Mouse (Mus musculus) liver, embryonic 12.5 days (tissue): ENCODE measurements around the gene Akap4. TPM values are rescaled to one million over a fixed set of nuclear protein-coding genes. Genes with fewer than 3 reads are reported as not detected.

Experiments
- ATAC-seq: fragments of 200-750 bp; cut with Nextera tagmentation; 2 replicates; pipeline ENCODE4 v1.8.0; 2017; ENCODE audit warnings: moderate number of reproducible peaks, mild to moderate bottlenecking, moderate library complexity
- H3K27ac ChIP-seq: fragments of 300-500 bp; sonication (generic); 2 replicates; pipeline ENCODE4 v1.5.1; 2016; ENCODE audit warnings: mild to moderate bottlenecking
- H3K27me3 ChIP-seq: fragments of 300-500 bp; sonication (generic); replicated peaks from 2 replicates; pipeline ENCODE4 v1.6.1; 2016; ENCODE audit warnings: mild to moderate bottlenecking, moderate library complexity
- H3K36me3 ChIP-seq: fragments of 300-500 bp; sonication (generic); 2 replicates; pipeline ENCODE4 v1.6.1; 2016; ENCODE audit warnings: mild to moderate bottlenecking, moderate library complexity
- H3K4me1 ChIP-seq: fragments of 300-500 bp; sonication (generic); 2 replicates; pipeline ENCODE4 v1.6.1; 2016
- H3K4me2 ChIP-seq: fragments of 300-500 bp; sonication (generic); 2 replicates; pipeline ENCODE4 v1.6.1; 2016; ENCODE audit warnings: mild to moderate bottlenecking, moderate library complexity
- H3K4me3 ChIP-seq: fragments of 300-500 bp; sonication (generic); 2 replicates; pipeline ENCODE4 v1.5.1; 2016; ENCODE audit warnings: mild to moderate bottlenecking, moderate library complexity
- H3K9ac ChIP-seq: fragments of 300-500 bp; sonication (generic); 2 replicates; pipeline ENCODE4 v1.6.1; 2016; ENCODE audit warnings: mild to moderate bottlenecking, moderate library complexity
- H3K9me3 ChIP-seq: fragments of 300-500 bp; sonication (generic); replicated peaks from 2 replicates; pipeline ENCODE4 v1.6.1; 2016; ENCODE audit warnings: mild to moderate bottlenecking, moderate library complexity
- WGBS: fragments of 180-500 bp; shearing (Covaris S2); methylation state at CpG from one replicate; pipeline ENCODE4 v1.1.7; 2016; ENCODE audit not compliant: insufficient replicate concordance; 5-methylcytosine and 5-hydroxymethylcytosine counted together
- polyA plus RNA-seq: library from polyadenylated mRNA; unstranded; fragments of >200 nt; fragmentation: Nextera tagmentation; extraction: Ambion mirVana; gene quantifications from 2 replicates; pipeline ENCODE4 v1.2.1, GENCODE M21; 2016

The Akap4 gene
- polyA plus RNA-seq: not detected in 2 replicates

DNA sequence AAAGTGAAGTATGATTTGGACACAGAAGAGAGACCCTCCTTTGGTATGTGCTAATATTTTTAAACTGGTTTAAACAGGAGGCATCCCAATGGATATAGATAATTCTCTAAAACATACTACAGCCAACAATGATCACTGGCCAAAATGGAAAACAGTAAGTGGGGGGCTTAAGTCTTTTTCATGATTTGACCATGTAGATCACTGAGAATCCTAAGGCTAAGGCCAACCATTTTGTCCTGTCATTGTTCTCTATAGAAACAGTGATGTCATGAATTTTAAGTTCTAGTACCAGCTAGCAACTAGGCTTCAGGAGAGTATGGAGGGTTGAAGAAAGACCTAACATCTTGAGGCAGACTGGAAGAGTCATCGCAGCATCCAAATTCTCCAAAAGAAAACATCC is at the start of gene Akap4:
Gene Akap4 (plus strand): TSS at position 301 of the 400 bp plus-strand sequence.
- no peak for ATAC-seq
- Histone ChIP-seq H3K9me3 (peaks cover 12% of the 10 kb centered on the region), H3K4me1 (no peaks in the 10 kb centered on the region), H3K9ac (no peak within 1 kb of the TSS), H3K27ac (no peak within 1 kb of the TSS), H3K4me3 (no peak within 1 kb of the TSS), H3K36me3 (no peaks in the 10 kb centered on the region), H3K4me2 (no peak within 1 kb of the TSS), H3K27me3 (no peaks in the 10 kb centered on the region)
- WGBS: 76% methylated on average over 1 of the region's 1 CpGs

DNA sequence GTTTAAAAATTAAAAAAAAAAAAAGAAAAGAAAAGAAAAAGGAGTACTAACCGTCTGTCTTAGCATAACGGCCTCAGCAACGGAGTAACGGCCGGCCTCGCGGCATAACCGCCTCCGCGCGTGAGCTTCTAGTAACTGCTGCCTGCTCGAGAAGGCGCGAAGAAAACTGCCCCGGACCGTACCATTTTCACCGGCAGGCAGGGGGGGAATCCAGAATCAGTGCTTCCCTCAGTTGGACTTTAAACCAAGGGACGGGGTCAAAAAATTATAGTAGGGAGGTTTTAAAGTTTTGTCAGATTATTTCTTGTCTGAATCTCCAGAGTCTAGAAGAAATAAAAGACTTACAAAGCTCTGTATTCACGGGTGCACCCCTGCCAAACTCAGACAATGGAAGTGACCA is 25.8 kb upstream of the Akap4 start, which contains the start of gene Ccnb3:
Gene Ccnb3 (minus strand): TSS at position 101 of the 400 bp plus-strand sequence.
- no peaks in the 10 kb centered on the region for H3K27me3 ChIP-seq
- no peak for ATAC-seq
- WGBS: 88% methylated on average over 19 of the region's 19 CpGs
- H3K9ac ChIP-seq: no peak within 1 kb of the TSS
- H3K36me3 ChIP-seq: no peaks in the 10 kb centered on the region
- H3K4me3 ChIP-seq: no peak within 1 kb of the TSS
- no peaks in the 10 kb centered on the region for H3K4me1 ChIP-seq
- H3K27ac ChIP-seq: no peak within 1 kb of the TSS
- H3K9me3 ChIP-seq: no peaks in the 10 kb centered on the region
- no peak within 1 kb of the TSS for H3K4me2 ChIP-seq

DNA sequence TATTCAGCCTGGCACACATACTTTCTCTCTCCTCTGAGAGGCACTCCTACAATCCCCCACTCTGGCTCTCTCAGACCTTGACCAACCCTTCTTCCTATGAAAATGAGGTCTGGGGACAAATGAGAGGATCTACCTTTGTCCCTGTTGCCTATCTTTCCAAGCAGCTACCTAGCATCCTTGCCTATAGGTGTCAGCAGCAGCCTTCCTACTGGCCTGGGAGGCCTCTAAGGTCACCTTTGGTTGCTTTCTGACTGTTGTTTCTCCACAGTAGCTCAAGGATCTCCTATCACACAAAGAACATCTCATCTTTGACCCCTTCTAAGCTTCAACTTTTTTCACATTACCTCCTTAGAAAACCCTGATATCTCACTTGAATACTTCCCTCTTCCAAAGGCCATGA is 10.3 kb upstream of the Akap4 start:
- peak overlapping the region; percentile 82 for H3K27ac ChIP-seq
- no peak overlapping the region for H3K4me3 ChIP-seq
- H3K9me3 ChIP-seq: no peaks in the 10 kb centered on the region
- no peaks in the 10 kb centered on the region for H3K36me3 ChIP-seq
- peak; percentile 59 for ATAC-seq
- H3K27me3 ChIP-seq: no peaks in the 10 kb centered on the region
- no peak overlapping the region for H3K9ac ChIP-seq
- peaks cover 23% of the 10 kb centered on the region for H3K4me1 ChIP-seq
- peak overlapping the region; percentile 46 for H3K4me2 ChIP-seq

DNA sequence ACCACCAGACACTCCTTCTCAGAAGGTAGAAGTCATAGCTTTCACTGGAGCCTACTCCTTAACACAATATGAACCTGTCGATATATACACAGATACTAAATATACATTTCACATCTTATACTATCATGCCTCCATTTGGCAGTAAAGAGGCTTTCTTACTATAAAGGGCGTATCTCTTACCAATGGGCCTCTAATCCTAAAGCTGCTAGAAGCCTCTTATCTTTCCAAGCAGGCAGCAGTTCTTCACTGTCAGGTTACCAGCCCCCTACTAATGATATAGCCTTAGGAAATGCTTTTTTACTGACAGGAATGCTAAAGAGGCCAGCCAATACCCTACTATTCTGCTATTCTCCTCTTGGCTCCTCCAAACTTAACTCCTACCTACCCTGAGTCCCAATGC is 9.7 kb upstream of the Akap4 start:
- H3K4me3 ChIP-seq: no peak overlapping the region
- no peaks in the 10 kb centered on the region for H3K9me3 ChIP-seq
- peak overlapping the region; percentile 82 for H3K27ac ChIP-seq
- ATAC-seq: peak; percentile 98
- H3K27me3 ChIP-seq: no peaks in the 10 kb centered on the region
- peaks cover 23% of the 10 kb centered on the region for H3K4me1 ChIP-seq
- no peak overlapping the region for H3K9ac ChIP-seq
- H3K4me2 ChIP-seq: peak overlapping the region; percentile 46
- no peaks in the 10 kb centered on the region for H3K36me3 ChIP-seq
- 34% methylated on average over 2 of the region's 2 CpGs for WGBS

DNA sequence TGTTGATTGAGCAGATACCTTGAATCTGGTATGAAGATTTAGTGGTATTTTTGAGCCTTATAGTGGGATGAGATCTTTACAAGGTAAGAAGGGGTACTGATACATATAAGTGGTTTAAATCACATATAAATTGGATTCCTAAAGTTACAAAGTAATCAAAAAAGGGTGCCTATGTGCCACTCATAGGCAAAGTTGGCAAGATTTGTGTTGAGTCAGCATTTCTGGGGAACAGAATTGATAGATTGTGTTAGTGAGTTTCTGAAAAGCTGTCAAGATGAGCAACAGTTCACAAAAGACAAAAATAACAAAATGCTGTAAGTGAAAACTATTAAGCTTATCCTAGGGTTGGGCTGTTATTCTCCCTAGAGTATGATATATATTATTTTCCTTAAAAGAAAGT is 3.2 kb upstream of the Akap4 start:
- H3K27me3 ChIP-seq: no peaks in the 10 kb centered on the region
- H3K9ac ChIP-seq: no peak overlapping the region
- H3K36me3 ChIP-seq: no peaks in the 10 kb centered on the region
- H3K27ac ChIP-seq: no peak overlapping the region
- H3K9me3 ChIP-seq: no peaks in the 10 kb centered on the region
- H3K4me3 ChIP-seq: no peak overlapping the region
- no peak for ATAC-seq
- no peak overlapping the region for H3K4me2 ChIP-seq
- peaks cover 2% of the 10 kb centered on the region; the same call in 1 of the 2 replicates for H3K4me1 ChIP-seq

DNA sequence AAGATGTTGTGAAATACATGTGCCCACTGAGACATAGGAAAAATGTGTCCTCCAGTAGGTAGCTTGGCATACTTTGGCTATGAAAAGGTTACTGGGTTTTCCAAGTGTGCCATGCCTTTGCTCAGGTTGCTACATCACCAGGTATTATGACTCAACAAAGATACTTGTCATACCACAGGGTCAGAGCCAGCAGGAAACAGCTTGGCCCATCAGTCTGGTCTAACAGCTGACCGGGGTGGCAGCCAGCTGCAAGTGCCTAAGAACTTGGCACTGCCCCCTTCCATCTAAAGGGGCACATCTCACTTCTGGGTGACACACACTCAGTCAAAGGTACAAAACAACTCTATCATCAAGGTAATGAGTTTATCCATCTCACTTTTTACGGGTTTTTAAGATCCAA is 683 bp downstream of the Akap4 start:
- no peak overlapping the region for H3K27ac ChIP-seq
- no peak overlapping the region for H3K9ac ChIP-seq
- 58% methylated on average over 2 of the region's 2 CpGs for WGBS
- H3K9me3 ChIP-seq: peaks cover 13% of the 10 kb centered on the region
- no peak for ATAC-seq
- no peak overlapping the region for H3K4me3 ChIP-seq
- no peaks in the 10 kb centered on the region for H3K4me1 ChIP-seq
- no peak overlapping the region for H3K4me2 ChIP-seq
- H3K27me3 ChIP-seq: no peaks in the 10 kb centered on the region
- H3K36me3 ChIP-seq: no peaks in the 10 kb centered on the region

DNA sequence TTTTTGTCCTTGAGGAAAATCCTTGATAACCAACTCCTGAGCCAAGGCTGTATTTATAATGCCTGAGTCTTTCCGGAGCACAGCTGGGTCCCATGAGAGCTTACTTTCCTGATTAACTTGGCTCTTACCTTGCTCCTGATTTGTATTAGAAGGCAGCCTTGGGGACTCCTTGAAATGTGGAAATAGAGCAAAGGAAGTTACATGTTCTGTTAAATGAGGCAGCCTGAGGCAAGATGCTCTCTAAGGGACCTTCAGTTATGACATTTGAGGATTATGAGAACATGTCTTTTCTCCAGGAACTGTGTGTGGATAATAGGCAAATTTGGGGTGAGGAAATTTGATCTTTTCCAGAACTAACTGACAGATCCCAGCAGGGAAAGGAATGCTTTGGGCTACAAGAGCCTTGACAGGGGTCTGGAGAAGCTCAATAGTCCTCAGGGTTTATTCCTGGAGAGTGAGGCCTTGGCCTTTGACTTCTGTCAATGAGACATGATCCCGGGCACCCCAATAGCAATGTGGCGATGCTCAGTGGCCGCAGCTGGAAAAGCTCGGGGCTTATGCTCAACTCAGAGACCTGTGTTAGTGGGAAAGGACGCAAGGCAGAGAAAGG is 12.6 kb downstream of the Akap4 start:
- no peak overlapping the region for H3K4me2 ChIP-seq

DNA sequence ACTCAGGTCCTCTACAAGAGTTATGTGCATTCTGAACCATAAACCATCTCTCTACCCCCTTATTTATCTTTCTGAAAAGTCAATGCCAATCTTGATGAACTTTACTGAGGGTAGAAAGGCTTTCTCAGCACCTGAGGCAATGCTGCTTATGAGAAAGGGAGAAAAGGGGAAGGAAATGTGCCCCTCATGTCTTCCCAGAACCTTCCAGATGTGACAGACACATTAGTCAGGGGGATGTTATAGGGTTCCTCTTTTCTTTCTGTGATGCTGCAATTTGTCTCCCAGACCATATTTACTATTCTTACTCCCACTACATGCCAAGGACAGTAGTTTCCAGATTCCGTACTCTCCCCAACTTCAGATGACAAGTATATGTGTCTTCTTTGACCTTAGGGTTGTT is 18.6 kb downstream of the Akap4 start:
- ATAC-seq: no peak
- Histone ChIP-seq H3K4me1 (no peaks in the 10 kb centered on the region), H3K27me3 (no peaks in the 10 kb centered on the region), H3K4me3 (no peak overlapping the region), H3K9ac (no peak overlapping the region), H3K36me3 (no peaks in the 10 kb centered on the region), H3K27ac (no peak overlapping the region), H3K4me2 (no peak overlapping the region), H3K9me3 (no peaks in the 10 kb centered on the region)
- 47% methylated on average over 1 of the region's 1 CpGs for WGBS

More for the DNA sequence above, 12.6 kb downstream of the Akap4 start:
- Histone ChIP-seq H3K9ac (no peak overlapping the region), H3K4me3 (no peak overlapping the region), H3K27ac (no peak overlapping the region), H3K9me3 (no peaks in the 10 kb centered on the region), H3K27me3 (no peaks in the 10 kb centered on the region), H3K4me1 (no peaks in the 10 kb centered on the region), H3K36me3 (no peaks in the 10 kb centered on the region)
- 55% methylated on average over 6 of the region's 6 CpGs for WGBS
- no peak for ATAC-seq

DNA sequence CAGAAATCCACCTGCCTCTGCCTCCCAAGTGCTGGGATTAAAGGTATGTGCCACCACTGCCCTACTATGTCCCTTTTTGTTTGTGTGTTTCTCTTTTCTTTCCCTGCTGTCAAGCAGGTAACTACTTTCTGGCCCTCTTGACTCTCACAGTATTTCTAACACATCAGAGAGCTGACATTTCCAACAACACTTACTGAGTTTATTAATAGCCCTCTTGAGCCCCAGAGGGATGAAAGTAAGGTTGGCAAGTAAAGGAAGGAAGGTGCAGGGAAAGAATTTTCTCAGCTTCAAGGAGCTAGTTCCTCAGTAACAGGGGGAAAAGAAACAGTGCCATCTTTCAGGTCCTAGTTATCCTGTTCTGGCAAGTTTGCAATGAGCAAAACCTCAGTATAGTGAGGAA is 23.0 kb downstream of the Akap4 start:
- Histone ChIP-seq H3K4me2 (no peak overlapping the region), H3K9ac (no peak overlapping the region)
- ATAC-seq: no peak

DNA sequence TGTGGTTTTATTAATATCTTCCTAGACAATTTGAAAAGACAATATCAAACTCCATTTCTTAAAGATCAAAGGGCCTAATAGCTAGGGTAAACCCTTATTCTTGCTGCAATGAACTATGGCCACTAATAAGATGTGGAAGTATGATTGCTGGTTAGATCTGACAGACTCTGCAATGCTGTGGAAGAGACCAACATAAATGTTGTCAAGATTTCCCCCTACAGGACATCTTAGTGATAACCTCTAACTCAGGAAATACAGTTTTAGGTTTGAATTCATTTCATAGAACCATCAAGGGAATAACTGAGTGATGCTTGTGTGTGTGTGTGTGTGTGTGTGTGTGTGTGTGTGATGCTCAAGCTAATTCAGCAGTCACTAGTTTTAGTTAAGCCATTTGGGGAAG is 35.0 kb downstream of the Akap4 start:
- H3K4me2 ChIP-seq: no peak overlapping the region

More for the DNA sequence above, 23.0 kb downstream of the Akap4 start:
- Histone ChIP-seq H3K4me3 (no peak overlapping the region), H3K36me3 (no peaks in the 10 kb centered on the region), H3K4me1 (no peaks in the 10 kb centered on the region), H3K27me3 (no peaks in the 10 kb centered on the region), H3K9me3 (no peaks in the 10 kb centered on the region), H3K27ac (no peak overlapping the region)

DNA sequence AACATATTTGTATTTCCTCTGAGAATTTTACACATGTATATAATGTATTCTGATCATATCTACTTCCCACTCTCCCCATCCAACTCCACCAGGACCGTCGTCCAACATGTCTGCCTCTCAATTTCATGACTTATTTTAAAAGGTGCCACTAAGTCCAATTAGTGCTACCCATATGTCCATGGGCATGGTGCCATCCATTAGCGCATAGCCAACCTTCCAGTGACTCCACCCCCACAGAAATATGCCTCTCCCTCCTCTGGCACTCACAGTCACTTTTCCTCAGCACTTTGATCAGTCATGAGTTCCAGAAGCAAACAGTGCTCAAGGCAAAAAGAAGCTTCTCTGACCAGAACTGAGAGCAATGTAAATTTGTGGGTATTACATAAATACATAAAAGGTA is 47.6 kb downstream of the Akap4 start:
- H3K36me3 ChIP-seq: no peaks in the 10 kb centered on the region
- H3K9ac ChIP-seq: no peak overlapping the region
- H3K4me3 ChIP-seq: no peak overlapping the region
- no peak overlapping the region for H3K27ac ChIP-seq
- H3K4me1 ChIP-seq: no peaks in the 10 kb centered on the region
- 75% methylated on average over 3 of the region's 3 CpGs for WGBS
- H3K4me2 ChIP-seq: no peak overlapping the region
- H3K27me3 ChIP-seq: no peaks in the 10 kb centered on the region
- ATAC-seq: no peak
- no peaks in the 10 kb centered on the region for H3K9me3 ChIP-seq

More for the DNA sequence above, 35.0 kb downstream of the Akap4 start:
- Histone ChIP-seq H3K9me3 (no peaks in the 10 kb centered on the region), H3K27ac (no peak overlapping the region), H3K4me1 (no peaks in the 10 kb centered on the region), H3K27me3 (no peaks in the 10 kb centered on the region), H3K9ac (no peak overlapping the region), H3K36me3 (no peaks in the 10 kb centered on the region), H3K4me3 (no peak overlapping the region)
- ATAC-seq: no peak

DNA sequence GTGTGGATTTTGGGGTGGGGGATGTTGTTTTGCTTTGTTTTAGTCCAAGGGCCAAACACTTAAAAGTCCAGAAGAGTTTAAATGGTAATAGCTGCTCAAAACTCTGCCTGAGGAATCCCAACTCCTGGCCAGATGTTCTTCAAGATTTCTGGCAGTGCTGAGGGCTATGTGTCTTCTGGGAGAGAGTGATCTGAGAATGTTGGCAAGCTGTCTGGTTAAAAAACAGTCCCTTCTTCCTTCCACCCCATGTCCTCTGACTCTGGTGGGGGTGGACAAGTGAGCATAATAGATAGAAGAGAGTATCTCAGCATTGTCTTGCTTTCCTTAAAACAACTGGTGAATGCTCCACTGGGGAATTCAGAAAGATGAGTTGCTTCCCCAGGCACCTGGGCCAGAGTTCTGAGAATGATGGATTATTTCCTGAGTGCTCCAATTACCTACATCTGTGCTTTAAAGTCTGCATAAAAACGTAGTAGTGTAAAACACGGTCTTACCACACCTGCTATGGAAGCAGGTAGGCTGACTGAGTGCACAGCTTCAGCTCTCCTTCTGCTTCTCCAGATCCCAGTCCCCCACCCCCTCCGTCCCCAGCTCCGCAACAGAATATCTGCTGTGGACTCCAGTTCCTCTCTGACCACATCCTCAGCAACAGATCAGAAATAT is 54.4 kb downstream of the Akap4 start:
- Histone ChIP-seq H3K9ac (no peak overlapping the region), H3K4me2 (no peak overlapping the region), H3K4me1 (no peaks in the 10 kb centered on the region), H3K9me3 (no peaks in the 10 kb centered on the region), H3K36me3 (no peaks in the 10 kb centered on the region), H3K4me3 (no peak overlapping the region), H3K27ac (no peak overlapping the region), H3K27me3 (no peaks in the 10 kb centered on the region)
- 25% methylated on average over 4 of the region's 4 CpGs for WGBS
- no peak for ATAC-seq
